Mouse (Mus musculus) MN1 (cell line): Measurements from ENCODE around the gene Nfia.

Source experiments
- DNase-seq: peaks from one replicate; pipeline ENCODE4 v3.0.0-alpha.2; 2016; ENCODE audit warnings: low spot score

The Nfia gene

DNA sequence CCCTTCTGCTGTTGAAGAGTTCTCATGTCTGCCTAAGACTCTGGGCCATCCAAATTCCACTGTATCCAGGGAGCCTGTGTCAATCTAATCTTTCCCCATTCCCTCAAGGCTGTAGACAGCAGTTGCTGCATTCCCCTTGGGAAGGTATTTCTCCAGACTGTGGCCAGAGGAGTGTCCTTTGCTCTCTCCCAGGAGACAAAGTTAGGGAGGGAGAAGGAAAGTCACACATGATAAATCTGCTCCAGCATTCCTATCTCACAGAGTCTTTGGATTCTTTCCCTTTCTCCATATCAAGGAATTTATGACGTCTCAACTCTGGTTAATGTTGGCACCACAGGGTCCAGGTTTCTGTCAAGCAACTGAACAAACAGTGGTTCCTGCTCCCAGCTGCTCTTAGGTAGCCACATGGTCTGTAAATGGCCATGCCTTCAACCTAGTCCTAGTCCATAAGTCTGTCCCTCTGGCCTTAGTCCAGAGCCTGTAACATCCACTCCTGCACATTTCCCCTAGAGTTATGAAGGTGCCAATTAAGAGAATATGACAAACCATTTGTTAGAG, 370.4 kb downstream of the Nfia start:
- DNase-seq: no peak

DNA sequence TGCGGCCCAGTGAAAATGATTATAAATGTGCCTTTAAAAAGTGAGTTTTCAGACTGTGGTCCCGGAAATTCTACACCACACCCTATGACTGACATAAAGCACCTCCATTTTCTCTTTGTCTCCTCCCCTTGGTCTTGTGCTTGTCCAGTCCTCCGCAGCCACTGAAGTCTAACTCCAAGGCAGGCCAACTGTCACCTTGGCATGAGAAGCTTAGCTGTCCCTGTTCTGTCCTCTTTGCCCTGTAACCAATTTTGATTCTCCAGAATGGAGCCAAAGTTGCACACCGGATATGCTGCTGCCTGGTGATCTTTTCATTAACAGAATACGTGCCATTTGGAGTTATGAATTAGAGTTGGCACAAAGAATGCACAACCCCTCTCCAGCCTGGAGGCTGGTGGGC, 378.0 kb downstream of the Nfia start:
- DNase-seq: no peak

DNA sequence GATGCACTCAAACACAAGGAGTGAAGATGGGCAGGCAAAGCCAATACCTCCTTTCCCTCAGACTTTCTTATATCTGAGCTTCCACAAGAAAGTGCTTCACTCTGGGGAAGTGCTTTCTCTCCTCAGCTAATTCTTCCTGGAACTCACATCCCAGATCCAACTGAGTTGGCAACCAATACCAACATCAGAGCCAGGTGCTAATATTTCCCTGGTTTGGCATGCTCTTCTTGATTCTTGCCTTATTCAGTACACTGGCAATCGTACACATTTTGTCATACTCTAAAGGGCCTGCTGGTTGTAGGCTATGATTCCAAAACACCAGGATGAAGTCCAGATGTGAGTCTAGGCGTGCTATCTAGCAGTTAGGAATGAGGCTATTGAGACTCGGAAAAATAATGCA, 385.4 kb downstream of the Nfia start:
- DNase-seq: no peak

DNA sequence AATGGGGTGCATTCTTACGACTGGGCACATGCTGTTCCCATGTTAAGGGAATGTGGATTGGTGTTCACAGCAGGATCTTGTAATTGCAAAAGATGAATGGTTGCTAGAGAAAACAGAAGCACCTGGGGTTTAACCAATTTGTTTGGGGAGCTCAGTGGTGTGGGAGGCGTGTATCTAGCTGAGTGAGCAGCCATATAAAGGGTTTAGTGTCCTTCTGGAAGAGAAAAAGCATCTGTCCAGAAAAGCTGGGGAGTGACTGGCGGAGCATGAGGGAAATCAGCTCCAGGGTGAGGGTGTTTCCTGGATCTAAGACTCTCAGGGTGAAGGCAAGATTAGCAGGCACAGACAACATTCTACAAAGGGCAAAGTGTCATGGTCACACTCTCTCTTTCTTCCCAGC, 393.8 kb downstream of the Nfia start:
- no peak for DNase-seq
